Mouse (Mus musculus) cortical plate, adult 2 months (tissue): ENCODE results near the gene Gm17662.

Experiments
- CTCF ChIP-seq: fragments of 200-500 bp; IDR thresholded peaks from 2 replicates; pipeline ENCODE4 v1.5.1; 2011; ENCODE audit warnings: mild to moderate bottlenecking, control low read depth, low read length; ENCODE audit not compliant: insufficient read depth; ENCODE audit errors: extremely low read depth
- POLR2A ChIP-seq: fragments of 200-500 bp; IDR thresholded peaks from 2 replicates; pipeline ENCODE4 v1.6.1; 2011; ENCODE audit warnings: mild to moderate bottlenecking, low read length, control low read depth; ENCODE audit not compliant: insufficient read depth; ENCODE audit errors: extremely low read depth

DNA sequence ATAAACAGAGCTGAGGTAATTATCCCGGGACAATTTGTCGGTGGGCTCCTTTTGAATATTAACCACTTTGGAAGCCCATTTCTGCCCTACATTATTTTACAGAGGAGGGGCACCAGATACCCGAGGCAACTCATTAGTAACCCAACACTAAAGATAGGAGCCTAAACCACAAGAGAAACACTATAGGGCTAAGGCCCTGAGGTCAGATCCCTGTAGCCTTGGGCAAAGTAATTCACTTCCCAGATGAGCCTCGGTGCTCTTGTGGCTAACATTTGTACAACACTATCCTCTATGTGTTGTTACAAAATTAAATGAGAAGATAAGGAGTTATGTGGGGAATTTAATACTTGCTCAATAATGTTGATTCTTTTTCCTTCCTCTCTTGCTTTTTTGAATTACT, 13.6 kb upstream of the Gm17662 start:
- TF ChIP-seq CTCF: no peak
- no peak for TF ChIP-seq POLR2A
